Mouse (Mus musculus) liver, postnatal 0 days (tissue): ENCODE results near the gene Atcay.

Experiments used
- CTCF ChIP-seq: sonication (generic); IDR thresholded peaks from 2 replicates; pipeline ENCODE4 v1.5.1; 2016; ENCODE audit warnings: antibody characterized with exemption, low read depth
- EP300 ChIP-seq: IDR thresholded peaks from 2 replicates; pipeline ENCODE4 v1.6.1; 2016; ENCODE audit warnings: antibody characterized with exemption, low read depth, mild to moderate bottlenecking

DNA sequence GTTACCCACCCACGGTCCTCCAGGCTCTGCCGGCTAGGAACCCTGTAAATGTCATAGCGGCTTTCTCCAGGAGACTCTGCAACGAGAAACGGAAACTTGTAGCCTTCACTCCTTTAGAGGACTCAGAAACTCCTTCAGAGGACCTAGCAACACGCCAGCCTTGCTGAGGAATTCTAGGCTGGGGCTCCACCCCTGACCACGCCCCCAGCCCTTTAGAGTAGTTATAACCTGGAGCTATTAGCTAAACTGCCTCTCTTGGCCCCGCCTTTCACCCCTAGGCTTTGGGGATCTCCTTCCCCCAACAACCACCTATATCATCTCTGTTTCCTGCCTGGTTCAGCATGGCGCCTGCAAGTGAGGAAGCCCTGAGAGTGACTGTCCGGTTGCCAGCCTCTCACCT is 48.9 kb upstream of the Atcay start:
- TF ChIP-seq CTCF (no peak), EP300 (no peak)
